Mouse (Mus musculus) small intestine, adult 2 months (tissue): Measurements from ENCODE around the gene Syce2. TPM values are rescaled to one million over a fixed set of nuclear protein-coding genes. Genes with fewer than 3 reads are reported as not detected.
A peak's percentile ranks its signal among the peaks of the same experiment; 100 is the strongest.
"Not testable (repeated sequence)": the region's sequence is repeated elsewhere in the genome, so short reads cannot be mapped to it uniquely, and the experiment has no call there.

Source experiments
- H3K27ac ChIP-seq: fragments of 200-500 bp; 2 replicates; pipeline ENCODE4 v1.5.1; 2012; ENCODE audit warnings: low read depth, low read length, control low read depth, inconsistent platforms; ENCODE audit not compliant: insufficient read depth
- H3K27me3 ChIP-seq: fragments of 200-500 bp; 2 replicates; pipeline ENCODE4 v1.6.1; 2012; ENCODE audit warnings: mild to moderate bottlenecking, moderate library complexity, low read length, inconsistent platforms; ENCODE audit not compliant: control insufficient read depth, insufficient read depth
- H3K36me3 ChIP-seq: fragments of 200-500 bp; 2 replicates; pipeline ENCODE4 v1.6.1; 2012; ENCODE audit warnings: mild to moderate bottlenecking, low read length, control low read depth, inconsistent platforms; ENCODE audit not compliant: control insufficient read depth, insufficient read depth
- H3K4me1 ChIP-seq: fragments of 200-500 bp; 2 replicates; pipeline ENCODE4 v1.6.1; 2012; ENCODE audit warnings: low read length, inconsistent platforms, mixed read lengths; ENCODE audit not compliant: control insufficient read depth, insufficient read depth, insufficient read length
- H3K4me3 ChIP-seq: fragments of 200-500 bp; 2 replicates; pipeline ENCODE4 v1.5.1; 2012; ENCODE audit warnings: low read depth, mild to moderate bottlenecking, control low read depth, inconsistent platforms, low read length, moderate library complexity
- CTCF ChIP-seq: fragments of 200-500 bp; IDR thresholded peaks from 2 replicates; pipeline ENCODE4 v1.5.1; 2012; ENCODE audit warnings: low read depth, mild to moderate bottlenecking, control low read depth, inconsistent platforms, low read length, moderate library complexity, mixed read lengths; ENCODE audit not compliant: insufficient replicate concordance, insufficient read length; ENCODE audit errors: extremely low read depth
- POLR2A ChIP-seq: fragments of 200-500 bp; IDR thresholded peaks from 2 replicates; pipeline ENCODE4 v1.6.1; 2012; ENCODE audit warnings: low read depth, mild to moderate bottlenecking, control low read depth, inconsistent platforms, low read length, moderate library complexity
- WGBS: fragments of 180-500 bp; shearing (Covaris S2); methylation state at CpG from one replicate; pipeline ENCODE4 v1.1.7; 2018; 5-methylcytosine and 5-hydroxymethylcytosine counted together
- polyA plus RNA-seq: library from polyadenylated mRNA; depleted of rRNA; stranded (reverse); fragments of >200 nt; gene quantifications from 2 replicates; pipeline ENCODE4 v1.2.3, GENCODE M21; 2012

The Syce2 gene
- polyA plus RNA-seq, 1 experiment: 2.1 TPM

- Histone ChIP-seq H3K4me1 (peaks cover 4% of the 10 kb centered on the region; the same call in 1 of the 2 replicates), H3K4me3 (peak overlapping the region; percentile 79), H3K27ac (peak overlapping the region; percentile 75), H3K36me3 (no peaks in the 10 kb centered on the region), H3K27me3 (no peaks in the 10 kb centered on the region)
- under 1% methylated on average over 68 of the region's 68 CpGs for WGBS
- TF ChIP-seq POLR2A (peak; percentile 45; the same call in 1 of the 2 replicates), CTCF (peak; percentile 85)
These were observed 31.2 kb downstream of the Syce2 start for GRCm38 (mm10) chr8:84902920-84903661.

GRCm38 (mm10) chr8:84904351-84904750 lies 32.4 kb downstream of the Syce2 start:
- no peak for TF ChIP-seq POLR2A
- no peak for TF ChIP-seq CTCF
- WGBS: 83% methylated on average over 7 of the region's 7 CpGs
- no peak overlapping the region for H3K4me3 ChIP-seq
- H3K27me3 ChIP-seq: no peaks in the 10 kb centered on the region
- H3K36me3 ChIP-seq: no peaks in the 10 kb centered on the region
- H3K4me1 ChIP-seq: peaks cover 7% of the 10 kb centered on the region
- H3K27ac ChIP-seq: no peak overlapping the region

- WGBS: 94% methylated on average over 9 of the region's 9 CpGs
- TF ChIP-seq POLR2A (no peak), CTCF (no peak)
- no peaks in the 10 kb centered on the region; the same call in 1 of the 2 replicates for H3K27me3 ChIP-seq
- H3K4me3 ChIP-seq: no peak overlapping the region
- peaks cover 7% of the 10 kb centered on the region for H3K4me1 ChIP-seq
- no peak overlapping the region for H3K27ac ChIP-seq
- H3K36me3 ChIP-seq: no peaks in the 10 kb centered on the region
These were observed 35.1 kb downstream of the Syce2 start for GRCm38 (mm10) chr8:84907037-84907436.

GRCm38 (mm10) chr8:84907493-84907892 lies 35.6 kb downstream of the Syce2 start:
- H3K4me3 ChIP-seq: no peak overlapping the region
- WGBS: 74% methylated on average over 8 of the region's 8 CpGs
- H3K27ac ChIP-seq: no peak overlapping the region
- peaks cover 7% of the 10 kb centered on the region for H3K4me1 ChIP-seq
- no peaks in the 10 kb centered on the region for H3K36me3 ChIP-seq
- no peaks in the 10 kb centered on the region; the same call in 1 of the 2 replicates for H3K27me3 ChIP-seq
- TF ChIP-seq POLR2A (no peak), CTCF (no peak)

- not testable (repeated sequence) for H3K36me3 ChIP-seq, H3K4me1 ChIP-seq, H3K27me3 ChIP-seq, H3K27ac ChIP-seq
- peak; percentile 30; the same call in 1 of the 2 replicates for TF ChIP-seq CTCF
- 17% methylated on average over 7 of the region's 7 CpGs for WGBS
- peak overlapping the region; percentile 61 for H3K4me3 ChIP-seq
These were observed 36.1 kb downstream of the Syce2 start for GRCm38 (mm10) chr8:84907979-84908378.

- Histone ChIP-seq H3K27ac (0 out of 2 replicates have a peak within 1 kb of the TSS, but pooled peaks have one; percentile 5), H3K36me3 (no peaks in the 10 kb centered on the region), H3K27me3 (no peaks in the 10 kb centered on the region; the same call in 1 of the 2 replicates), H3K4me1 (peaks cover 9% of the 10 kb centered on the region), H3K4me3 (peak within 1 kb of the TSS; percentile 61)
- no peak for TF ChIP-seq CTCF
- TF ChIP-seq POLR2A: peak; percentile 38; the same call in 1 of the 2 replicates
- WGBS: under 1% methylated on average over 45 of the region's 45 CpGs
These were observed 36.7 kb downstream of the Syce2 start, which contains the start of gene Dnase2a for GRCm38 (mm10) chr8:84908421-84909161. Gene Dnase2a, plus strand, starts transcription at chr8:84908560.
